Mouse (Mus musculus) midbrain, embryonic 11.5 days (tissue): ENCODE data around the gene Ankrd44. TPM values are rescaled to one million over a fixed set of nuclear protein-coding genes. Genes with fewer than 3 reads are reported as not detected.

Source experiments
- ATAC-seq: fragments of 200-750 bp; cut with Nextera tagmentation; 2 replicates; pipeline ENCODE4 v1.8.0; 2017; ENCODE audit warnings: moderate TSS enrichment, moderate library complexity; ENCODE audit not compliant: low FRiP score
- DNase-seq: peaks from one replicate; pipeline ENCODE4 v3.0.0; 2015; ENCODE audit warnings: low spot score; ENCODE audit errors: missing footprints
- H3K27ac ChIP-seq: fragments of 300-500 bp; sonication (generic); 2 replicates; pipeline ENCODE4 v1.5.1; 2014; ENCODE audit warnings: low read depth, low read length
- H3K27me3 ChIP-seq: fragments of 300-500 bp; sonication (generic); 2 replicates; pipeline ENCODE4 v1.6.1; 2014; ENCODE audit warnings: mild to moderate bottlenecking, low read length, moderate library complexity, mixed read lengths; ENCODE audit not compliant: control insufficient read depth, insufficient read depth
- H3K36me3 ChIP-seq: fragments of 300-500 bp; sonication (generic); 2 replicates; pipeline ENCODE4 v1.6.1; 2014; ENCODE audit warnings: mild to moderate bottlenecking, low read length, moderate library complexity, mixed read lengths; ENCODE audit not compliant: control insufficient read depth, insufficient read depth
- H3K4me1 ChIP-seq: fragments of 300-500 bp; sonication (generic); 2 replicates; pipeline ENCODE4 v1.6.1; 2014; ENCODE audit warnings: low read length; ENCODE audit not compliant: control insufficient read depth, insufficient read depth
- H3K4me2 ChIP-seq: fragments of 300-500 bp; sonication (generic); 2 replicates; pipeline ENCODE4 v1.6.1; 2014; ENCODE audit warnings: mild to moderate bottlenecking, moderate library complexity
- H3K4me3 ChIP-seq: fragments of 300-500 bp; sonication (generic); 2 replicates; pipeline ENCODE4 v1.5.1; 2014; ENCODE audit warnings: low read depth, low read length
- H3K9ac ChIP-seq: fragments of 300-500 bp; sonication (generic); 2 replicates; pipeline ENCODE4 v1.6.1; 2014; ENCODE audit warnings: low read length
- H3K9me3 ChIP-seq: fragments of 300-500 bp; sonication (generic); 2 replicates; pipeline ENCODE4 v1.6.1; 2016; ENCODE audit warnings: low read length; ENCODE audit not compliant: control insufficient read depth
- WGBS: fragments of 180-500 bp; shearing (Covaris S2); extraction: QIAGEN DNeasy Blood & Tissue Kit; methylation state at CpG from one replicate; pipeline ENCODE4 v1.1.7; 2014; 5-methylcytosine and 5-hydroxymethylcytosine counted together
- polyA plus RNA-seq: library from polyadenylated mRNA; unstranded; fragments of >200 nt; fragmentation: Nextera tagmentation; extraction: Ambion mirVana; gene quantifications from 2 replicates; pipeline ENCODE4 v1.2.1, GENCODE M21; 2014

Ankrd44 gene
- polyA plus RNA-seq, 1 experiment from 2014 or later, result 10.1 TPM

GRCm38 (mm10) chr1:54954856-54955255 is 28.7 kb upstream of the Ankrd44 start:
- Histone ChIP-seq H3K4me3 (no peak overlapping the region), H3K4me1 (no peaks in the 10 kb centered on the region), H3K27me3 (no peaks in the 10 kb centered on the region), H3K9me3 (no peaks in the 10 kb centered on the region), H3K9ac (no peak overlapping the region), H3K27ac (no peak overlapping the region), H3K36me3 (no peaks in the 10 kb centered on the region), H3K4me2 (no peak overlapping the region)
- DNase-seq (no peak), ATAC-seq (no peak)
- 82% methylated on average over 4 of the region's 4 CpGs for WGBS

- no peak overlapping the region for H3K27ac ChIP-seq
- DNase-seq (no peak), ATAC-seq (no peak)
- no peak overlapping the region for H3K9ac ChIP-seq
- H3K36me3 ChIP-seq, result no peaks in the 10 kb centered on the region
- H3K4me2 ChIP-seq, result no peak overlapping the region
- H3K27me3 ChIP-seq, result no peaks in the 10 kb centered on the region
- no peaks in the 10 kb centered on the region for H3K4me1 ChIP-seq
- H3K4me3 ChIP-seq, result no peak overlapping the region
- H3K9me3 ChIP-seq, result no peaks in the 10 kb centered on the region
- 84% methylated on average over 3 of the region's 3 CpGs for WGBS
These were observed 18.5 kb upstream of the Ankrd44 start for GRCm38 (mm10) chr1:54944648-54945047.

- Histone ChIP-seq H3K9me3 (no peaks in the 10 kb centered on the region), H3K36me3 (no peaks in the 10 kb centered on the region), H3K4me1 (no peaks in the 10 kb centered on the region), H3K4me2 (no peak overlapping the region), H3K27ac (no peak overlapping the region), H3K4me3 (no peak overlapping the region), H3K9ac (no peak overlapping the region), H3K27me3 (no peaks in the 10 kb centered on the region)
- ATAC-seq (no peak), DNase-seq (no peak)
- 88% methylated on average over 3 of the region's 3 CpGs for WGBS
These were observed 9.3 kb upstream of the Ankrd44 start for GRCm38 (mm10) chr1:54935466-54935865.

- 71% methylated on average over 2 of the region's 2 CpGs for WGBS
- ATAC-seq (no peak), DNase-seq (no peak)
- no peak overlapping the region for H3K27ac ChIP-seq
- no peak overlapping the region for H3K4me3 ChIP-seq
- H3K9ac ChIP-seq, result no peak overlapping the region
- H3K4me1 ChIP-seq, result no peaks in the 10 kb centered on the region
- no peaks in the 10 kb centered on the region for H3K36me3 ChIP-seq
- no peak overlapping the region for H3K4me2 ChIP-seq
- H3K9me3 ChIP-seq, result no peaks in the 10 kb centered on the region
- H3K27me3 ChIP-seq, result no peaks in the 10 kb centered on the region
These were observed 8.7 kb upstream of the Ankrd44 start for GRCm38 (mm10) chr1:54934911-54935310.

- 91% methylated on average over 5 of the region's 5 CpGs for WGBS
- peak; percentile 35 for DNase-seq
These were observed 7.5 kb upstream of the Ankrd44 start for GRCm38 (mm10) chr1:54933646-54934045.

GRCm38 (mm10) chr1:54932456-54933115 is 6.4 kb upstream of the Ankrd44 start:
- Histone ChIP-seq H3K36me3 (no peaks in the 10 kb centered on the region), H3K9ac (no peak overlapping the region), H3K4me3 (no peak overlapping the region), H3K27ac (no peak overlapping the region), H3K4me2 (no peak overlapping the region), H3K4me1 (no peaks in the 10 kb centered on the region), H3K9me3 (no peaks in the 10 kb centered on the region), H3K27me3 (no peaks in the 10 kb centered on the region)
- WGBS, result 91% methylated on average over 1 of the region's 1 CpGs
- no peak for ATAC-seq
- no peak for DNase-seq

More at GRCm38 (mm10) chr1:54933646-54934045, 7.5 kb upstream of the Ankrd44 start:
- no peak overlapping the region for H3K4me3 ChIP-seq
- no peak overlapping the region for H3K27ac ChIP-seq
- H3K36me3 ChIP-seq, result no peaks in the 10 kb centered on the region
- no peaks in the 10 kb centered on the region for H3K27me3 ChIP-seq
- no peak for ATAC-seq
- no peak overlapping the region for H3K4me2 ChIP-seq
- no peaks in the 10 kb centered on the region for H3K9me3 ChIP-seq
- H3K4me1 ChIP-seq, result no peaks in the 10 kb centered on the region
- no peak overlapping the region for H3K9ac ChIP-seq

- no peak overlapping the region for H3K27ac ChIP-seq
- no peaks in the 10 kb centered on the region for H3K4me1 ChIP-seq
- 84% methylated on average over 5 of the region's 5 CpGs for WGBS
- no peak for ATAC-seq
- DNase-seq, result no peak
- H3K9me3 ChIP-seq, result no peaks in the 10 kb centered on the region
- no peak overlapping the region for H3K4me3 ChIP-seq
- no peaks in the 10 kb centered on the region for H3K27me3 ChIP-seq
- H3K4me2 ChIP-seq, result no peak overlapping the region
- H3K9ac ChIP-seq, result no peak overlapping the region
- no peaks in the 10 kb centered on the region for H3K36me3 ChIP-seq
These were observed 5.0 kb upstream of the Ankrd44 start for GRCm38 (mm10) chr1:54931231-54931630.

GRCm38 (mm10) chr1:54930670-54931200 is 4.5 kb upstream of the Ankrd44 start:
- Histone ChIP-seq H3K27me3 (no peaks in the 10 kb centered on the region), H3K4me2 (no peak overlapping the region), H3K4me3 (no peak overlapping the region), H3K36me3 (no peaks in the 10 kb centered on the region), H3K27ac (no peak overlapping the region), H3K9ac (no peak overlapping the region), H3K4me1 (no peaks in the 10 kb centered on the region), H3K9me3 (no peaks in the 10 kb centered on the region)
- DNase-seq, result no peak
- WGBS, result 73% methylated on average over 8 of the region's 8 CpGs
- no peak for ATAC-seq

GRCm38 (mm10) chr1:54925451-54925934 is 694 bp downstream of the Ankrd44 start:
- H3K36me3 ChIP-seq, result no peaks in the 10 kb centered on the region
- H3K9me3 ChIP-seq, result no peaks in the 10 kb centered on the region
- DNase-seq (peak; percentile 96), ATAC-seq (peak; percentile 33)
- peak overlapping the region; percentile 87 for H3K4me2 ChIP-seq
- peaks cover 2% of the 10 kb centered on the region for H3K27me3 ChIP-seq
- H3K9ac ChIP-seq, result peak overlapping the region; percentile 87
- H3K27ac ChIP-seq, result peak overlapping the region; percentile 69
- WGBS, result under 1% methylated on average over 30 of the region's 30 CpGs
- peak overlapping the region; percentile 70 for H3K4me3 ChIP-seq
- H3K4me1 ChIP-seq, result no peaks in the 10 kb centered on the region
